In the genomic region with DNA sequence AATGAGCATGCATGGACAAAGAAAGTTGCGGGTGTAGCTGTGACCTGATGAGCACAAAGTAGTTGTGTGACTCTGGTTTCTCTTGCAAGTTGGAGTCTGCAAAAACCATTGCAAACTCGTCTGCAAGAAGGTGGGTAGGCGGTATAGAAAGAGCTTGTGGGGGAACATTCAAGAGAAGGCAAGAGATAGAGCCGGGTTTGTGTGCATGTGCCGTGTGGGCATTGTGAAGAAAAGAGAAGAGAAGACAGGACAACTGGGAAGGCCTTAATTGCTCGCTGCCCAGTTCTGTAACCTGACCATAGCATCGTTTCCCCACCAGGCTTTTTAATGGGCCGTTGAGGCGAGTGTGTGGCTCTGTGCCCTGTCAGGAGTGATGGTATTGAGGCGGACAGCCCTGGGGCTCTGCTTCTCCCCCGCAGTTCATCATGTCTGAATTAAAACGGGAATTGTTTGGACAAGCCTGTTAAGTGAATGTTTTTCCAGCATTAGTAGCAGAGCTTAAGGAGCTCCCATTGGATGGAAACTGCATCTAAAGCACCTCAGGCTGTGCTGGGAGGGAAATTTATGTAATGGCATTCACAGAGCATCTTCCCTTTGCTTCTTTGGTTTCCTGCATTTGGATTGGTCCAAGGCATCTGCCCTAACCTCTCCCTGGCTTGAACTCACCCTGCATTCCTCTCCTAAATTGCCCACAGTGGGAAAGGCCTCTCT, we compare ENCODE assay signal across 12 mouse cellular contexts.
A peak's percentile ranks its signal among the peaks of the same experiment; 100 is the strongest.
DNase-seq lines count a peak whose midpoint lies in the region; ATAC-seq and TF ChIP-seq lines count a peak whose summit lies in the region.
"Had no signal": no experiment of that assay in that cellular context is flagged by ENCODE, and none has a peak within 500 bp of the region (broad histone marks: within the 10 kb centered on the region; RNA-seq: fewer than 3 reads in every experiment).

No protein-coding gene starts in this region.

- peak overlapping the region; percentile 62 for H3K27ac ChIP-seq in kidney, embryonic 15.5 days
- H3K27ac ChIP-seq in embryonic facial prominence, embryonic 10.5 days (replicated peaks), result no peak overlapping the region
- H3K27ac ChIP-seq in midbrain, postnatal 0 days (ENCODE audit: low read depth, low read length), result no peak overlapping the region
- H3K27ac ChIP-seq: heart, embryonic 15.5 days had no signal

- H3K9ac ChIP-seq in kidney, embryonic 15.5 days, result no peak overlapping the region
- no peak overlapping the region for H3K9ac ChIP-seq in midbrain, postnatal 0 days (replicated peaks; ENCODE audit: low read length, poor library complexity, severe bottlenecking)
- H3K9ac ChIP-seq: heart, embryonic 15.5 days had no signal

- H3K4me2 ChIP-seq in kidney, embryonic 15.5 days, result no peak overlapping the region
- H3K4me2 ChIP-seq in midbrain, postnatal 0 days (ENCODE audit: low read depth, low read length, poor library complexity, severe bottlenecking), result no peak overlapping the region
- H3K4me2 ChIP-seq: heart, embryonic 15.5 days had no signal

- peak; percentile 90 for ATAC-seq in kidney, embryonic 15.5 days (replicated peaks; ENCODE audit: low FRiP score)
- no peak for ATAC-seq in midbrain, postnatal 0 days (ENCODE audit: low FRiP score)

- H3K36me3 ChIP-seq in kidney, embryonic 15.5 days, result no peaks in the 10 kb centered on the region
- no peaks in the 10 kb centered on the region for H3K36me3 ChIP-seq in embryonic facial prominence, embryonic 10.5 days (replicated peaks)
- H3K36me3 ChIP-seq in midbrain, postnatal 0 days (ENCODE audit: insufficient read depth, low read length), result no peaks in the 10 kb centered on the region
- H3K36me3 ChIP-seq: heart, embryonic 15.5 days had no signal

- no peaks in the 10 kb centered on the region for H3K9me3 ChIP-seq in kidney, embryonic 15.5 days (replicated peaks)
- no peaks in the 10 kb centered on the region for H3K9me3 ChIP-seq in embryonic facial prominence, embryonic 10.5 days
- H3K9me3 ChIP-seq in midbrain, postnatal 0 days (ENCODE audit: low read length), result no peaks in the 10 kb centered on the region
- H3K9me3 ChIP-seq: heart, embryonic 15.5 days had no signal

- H3K27me3 ChIP-seq in kidney, embryonic 15.5 days, result no peaks in the 10 kb centered on the region
- H3K27me3 ChIP-seq in embryonic facial prominence, embryonic 10.5 days (replicated peaks; ENCODE audit: low read depth, poor library complexity, severe bottlenecking), result no peaks in the 10 kb centered on the region
- no peaks in the 10 kb centered on the region for H3K27me3 ChIP-seq in midbrain, postnatal 0 days (ENCODE audit: insufficient read depth, low read length)
- H3K27me3 ChIP-seq: heart, embryonic 15.5 days had no signal

- DNase-seq in kidney, adult 11 months, result no peak
- DNase-seq in embryonic facial prominence, embryonic 10.5 days (ENCODE audit: low spot score), result peak; percentile 47
- peak; percentile 61 for DNase-seq in layer of hippocampus, adult 9-11 months
- peak; percentile 32 for DNase-seq in midbrain, postnatal 0 days (ENCODE audit: low spot score)
- no peak for DNase-seq in cerebellum, postnatal 4 days (ENCODE audit: low spot score in 2 of 2)
- DNase-seq in cerebellum, adult 18-20 months, result no peak
- DNase-seq in urinary bladder, postnatal 25 days (ENCODE audit: low spot score), result no peak
- DNase-seq: kidney, adult 9 months; lung, postnatal 10 days; thymus, postnatal 25 days had no signal

- TF ChIP-seq CTCF in midbrain, postnatal 0 days (IDR thresholded peaks at IDR 0.05), result no peak

- H3K4me1 ChIP-seq in kidney, embryonic 15.5 days, result peaks cover 15% of the 10 kb centered on the region; the same call in 1 of the 2 replicates
- H3K4me1 ChIP-seq in embryonic facial prominence, embryonic 10.5 days, result peaks cover 25% of the 10 kb centered on the region
- H3K4me1 ChIP-seq in midbrain, postnatal 0 days (ENCODE audit: insufficient read depth, low read length), result peaks cover 7% of the 10 kb centered on the region; the same call in 1 of the 2 replicates
- H3K4me1 ChIP-seq: heart, embryonic 15.5 days had no signal

- 20% methylated on average over 12 of the region's 12 CpGs for WGBS in kidney, embryonic 15.5 days
- 35% methylated on average over 12 of the region's 12 CpGs for WGBS in embryonic facial prominence, embryonic 10.5 days
- 46% methylated on average over 12 of the region's 12 CpGs for WGBS in midbrain, postnatal 0 days

- H3K4me3 ChIP-seq in kidney, embryonic 15.5 days (replicated peaks), result no peak overlapping the region
- H3K4me3 ChIP-seq in embryonic facial prominence, embryonic 10.5 days, result no peak overlapping the region
- no peak overlapping the region for H3K4me3 ChIP-seq in midbrain, postnatal 0 days (ENCODE audit: low read depth, low read length)
- H3K4me3 ChIP-seq: heart, embryonic 15.5 days had no signal

Comparison
In these comparisons a context has a peak if more than half of its experiments do, and no peak if none do; other contexts are left out.
1. DNase-seq: peak in embryonic facial prominence, embryonic 10.5 days (single experiment), layer of hippocampus, adult 9-11 months (single experiment) and midbrain, postnatal 0 days (single experiment); none in kidney, adult 11 months (single experiment), cerebellum, postnatal 4 days (0 of 2), cerebellum, adult 18-20 months (0 of 2) and urinary bladder, postnatal 25 days (single experiment).